Mouse (Mus musculus): Measurements from ENCODE around the gene Gm36210.
"Not testable (repeated sequence)": the region's sequence is repeated elsewhere in the genome, so short reads cannot be mapped to it uniquely, and the experiment has no call there.

Gm36210 gene

GRCm38 (mm10) chr7:4879036-4879435 is 27.3 kb downstream of the Gm36210 start:
- not testable (repeated sequence) for DNase-seq (ENCODE audit: low spot score in 2 of 2)

- DNase-seq (ENCODE audit: low spot score in 2 of 2), result no peak
Observed at GRCm38 (mm10) chr7:4878186-4878585, 28.1 kb downstream of the Gm36210 start.

- DNase-seq (ENCODE audit: low spot score in 2 of 2), result no peak
Observed at GRCm38 (mm10) chr7:4877226-4877625, 29.1 kb downstream of the Gm36210 start.

DNA sequence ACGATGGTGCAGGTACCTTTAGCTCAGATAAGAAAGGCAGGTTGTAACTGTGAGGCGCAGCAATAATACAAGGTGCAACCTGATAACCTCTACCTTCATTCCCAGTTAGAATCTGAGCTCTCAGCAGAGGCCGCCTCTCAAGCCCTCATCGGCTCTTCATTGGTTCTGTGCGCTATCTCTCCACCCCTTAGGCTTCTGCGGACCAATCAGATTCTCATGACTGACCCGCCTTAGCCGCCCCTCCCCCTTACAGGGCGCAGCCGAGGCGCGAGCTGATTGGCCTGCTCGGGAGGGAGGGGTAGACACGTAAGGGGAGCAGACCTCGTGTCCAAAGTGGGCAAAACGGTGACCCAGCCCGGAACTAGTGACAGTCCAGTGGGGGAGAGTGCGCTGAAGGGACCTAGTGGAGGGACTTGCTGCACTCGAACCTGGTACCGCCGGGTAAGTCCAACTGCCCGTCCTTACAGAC is 29.5 kb downstream of the Gm36210 start, which contains the start of gene Isoc2a:
TSS of gene Isoc2a (plus strand) at position 401 of the 469 bp plus-strand sequence.
- DNase-seq (ENCODE audit: low spot score in 2 of 2), result peak; percentile 67 to 91

- DNase-seq (ENCODE audit: low spot score in 2 of 2), result no peak
Observed at GRCm38 (mm10) chr7:4870133-4870532, 36.2 kb downstream of the Gm36210 start, which contains the start of gene Isoc2b. Isoc2b (minus strand) TSS chr7:4870258.

GRCm38 (mm10) chr7:4866631-4867180 is 39.6 kb downstream of the Gm36210 start:
- DNase-seq (ENCODE audit: low spot score in 2 of 2), result no peak

- DNase-seq (ENCODE audit: low spot score in 2 of 2), result peak; percentile 94 to 97
Observed at GRCm38 (mm10) chr7:4865579-4866493, 40.5 kb downstream of the Gm36210 start.

GRCm38 (mm10) chr7:4865090-4865489 is 41.2 kb downstream of the Gm36210 start:
- DNase-seq (ENCODE audit: low spot score in 2 of 2), result no peak

DNA sequence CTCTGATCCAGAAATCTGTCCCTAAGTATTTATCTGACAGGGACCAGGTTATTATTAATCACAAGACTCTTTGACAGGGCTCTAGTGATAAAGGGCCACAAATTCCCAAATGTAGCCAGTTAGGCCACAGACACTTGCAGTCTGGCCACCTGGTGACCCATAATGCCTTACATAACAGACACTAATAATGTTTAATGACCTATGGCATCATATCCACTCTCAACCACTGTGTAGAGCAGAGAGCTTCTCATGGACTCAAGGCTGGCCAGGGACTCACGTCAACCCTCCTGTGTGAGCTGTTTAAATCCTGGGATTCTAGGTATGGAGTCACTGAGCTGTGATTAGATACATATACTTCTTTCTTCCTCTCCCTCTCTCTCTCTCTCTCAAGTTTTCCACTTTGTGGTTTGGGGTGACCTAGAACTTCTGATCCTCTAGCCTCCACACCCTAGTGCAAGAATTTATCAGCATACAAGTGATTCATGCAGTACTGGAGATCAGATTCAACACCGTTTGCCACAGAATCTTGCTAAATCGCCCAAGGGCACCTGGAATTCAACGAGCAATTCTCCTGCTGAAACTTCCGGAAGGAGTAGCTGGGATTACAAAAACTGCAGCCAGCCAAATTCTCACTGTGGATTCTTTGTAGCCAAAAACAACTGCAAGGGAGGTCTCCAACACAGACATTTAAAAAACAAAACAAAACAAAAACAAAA is 42.0 kb downstream of the Gm36210 start:
- no peak for DNase-seq (ENCODE audit: low spot score in 2 of 2)

DNA sequence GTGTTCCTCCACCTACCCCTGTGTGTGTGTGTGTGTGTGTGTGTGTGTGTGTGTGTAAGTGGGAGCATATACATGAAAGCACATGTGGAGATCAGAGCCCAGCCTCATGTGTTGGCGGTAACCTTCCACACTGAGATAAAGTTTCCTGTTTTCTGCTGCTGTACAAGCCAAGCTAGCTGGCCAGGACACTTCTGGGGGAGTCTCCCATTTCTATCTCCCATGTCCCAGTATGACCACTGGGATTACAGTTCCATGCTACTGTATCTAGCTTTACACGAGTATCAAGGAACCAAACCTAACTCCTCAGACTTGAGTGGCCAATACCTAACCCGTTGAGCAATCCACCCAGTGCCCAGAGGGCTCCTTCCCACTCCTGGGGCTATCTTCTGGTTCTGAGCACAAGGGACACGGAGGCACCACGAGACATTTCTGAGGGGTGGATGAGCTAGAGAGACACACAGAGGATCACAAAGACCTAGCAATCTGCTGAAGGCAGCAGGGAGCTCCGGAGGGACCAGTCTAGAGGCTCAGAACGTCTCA is 42.7 kb downstream of the Gm36210 start:
- DNase-seq (ENCODE audit: low spot score in 2 of 2), result no peak

DNA sequence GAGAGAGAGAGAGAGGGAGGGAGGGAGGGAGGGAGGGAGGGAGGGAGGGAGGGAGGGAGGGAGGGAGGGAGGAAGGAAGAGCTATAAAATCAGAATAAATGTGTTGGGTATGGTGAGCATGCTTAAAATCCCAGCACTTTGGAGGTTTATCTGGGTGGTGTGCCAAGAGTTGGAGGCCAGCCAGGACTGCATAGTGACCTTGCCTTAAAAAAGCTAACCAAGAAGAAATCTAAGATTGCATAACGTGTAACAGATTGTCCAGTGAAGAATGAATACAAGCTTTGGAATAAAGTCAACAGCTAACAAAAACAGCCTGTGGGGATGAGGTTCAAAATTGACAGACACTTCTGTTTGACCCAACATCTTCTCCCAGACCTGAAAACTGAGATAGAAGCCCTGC is 43.3 kb downstream of the Gm36210 start:
- peak in 1 of 2 experiments; percentile 42 for DNase-seq (ENCODE audit: low spot score in 2 of 2)

DNA sequence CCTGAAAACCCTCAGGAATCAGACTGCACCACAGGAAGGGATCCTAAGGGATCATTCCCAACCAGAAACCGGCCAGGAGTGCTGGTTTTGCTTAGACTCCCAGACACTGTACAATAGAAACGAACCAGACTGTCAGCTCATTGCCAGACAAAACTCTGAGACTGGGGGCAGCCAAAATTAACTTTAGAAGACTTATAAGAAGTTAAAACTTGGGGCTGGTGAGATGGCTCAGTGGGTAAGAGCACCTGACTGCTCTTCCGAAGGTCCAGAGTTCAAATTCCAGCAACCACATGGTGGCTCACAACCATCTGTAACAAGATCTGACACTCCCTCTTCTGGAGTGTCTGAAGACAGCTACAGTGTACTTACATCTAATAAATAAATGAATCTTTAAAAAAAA is 45.4 kb downstream of the Gm36210 start:
- DNase-seq (ENCODE audit: low spot score in 2 of 2), result not testable (repeated sequence)

- no peak for DNase-seq (ENCODE audit: low spot score in 2 of 2)
Observed at GRCm38 (mm10) chr7:4859418-4859978, 46.8 kb downstream of the Gm36210 start.

DNA sequence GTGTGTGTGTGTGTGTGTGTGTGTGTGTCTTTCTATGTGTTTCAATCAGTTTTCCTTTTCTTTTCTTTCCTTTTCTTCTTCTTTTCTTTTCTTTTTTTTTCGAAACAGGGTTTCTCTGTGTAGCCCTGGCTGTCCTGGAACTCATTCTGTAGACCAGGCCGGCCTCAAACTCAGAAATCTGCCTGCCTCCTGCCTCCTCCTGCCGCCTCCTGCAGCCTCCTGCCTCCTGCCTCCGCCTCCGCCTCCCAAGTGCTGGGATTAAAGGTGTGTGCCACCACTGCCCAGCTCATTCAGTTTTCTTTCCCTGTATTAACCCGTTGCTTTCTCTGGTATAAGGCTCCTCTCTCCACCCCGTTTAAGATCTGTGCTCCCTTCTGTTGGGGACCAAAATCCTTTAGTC is 49.0 kb downstream of the Gm36210 start:
- no peak for DNase-seq (ENCODE audit: low spot score in 2 of 2)

GRCm38 (mm10) chr7:4856508-4856907 is 49.8 kb downstream of the Gm36210 start:
- no peak for DNase-seq (ENCODE audit: low spot score in 2 of 2)

DNA sequence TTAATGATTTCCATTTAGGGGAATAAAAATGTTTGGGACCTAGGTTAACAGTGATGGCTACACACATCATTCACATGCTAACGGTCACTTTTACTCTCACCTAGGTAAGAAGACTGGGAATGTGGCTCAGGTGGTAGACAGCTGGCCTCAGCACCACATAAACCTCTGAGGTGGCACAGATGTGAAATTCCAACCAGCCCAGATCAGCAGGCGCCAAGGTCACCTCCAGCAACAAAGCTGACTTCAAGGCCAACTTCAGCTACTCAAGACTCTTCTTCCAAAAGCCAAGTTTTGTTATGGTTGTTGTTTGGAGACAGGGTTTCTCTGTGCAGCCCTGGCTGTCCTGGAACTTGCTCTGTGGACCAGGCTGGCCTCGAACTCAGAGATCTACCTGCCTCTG is 52.7 kb downstream of the Gm36210 start:
- no peak for DNase-seq (ENCODE audit: low spot score in 2 of 2)

DNA sequence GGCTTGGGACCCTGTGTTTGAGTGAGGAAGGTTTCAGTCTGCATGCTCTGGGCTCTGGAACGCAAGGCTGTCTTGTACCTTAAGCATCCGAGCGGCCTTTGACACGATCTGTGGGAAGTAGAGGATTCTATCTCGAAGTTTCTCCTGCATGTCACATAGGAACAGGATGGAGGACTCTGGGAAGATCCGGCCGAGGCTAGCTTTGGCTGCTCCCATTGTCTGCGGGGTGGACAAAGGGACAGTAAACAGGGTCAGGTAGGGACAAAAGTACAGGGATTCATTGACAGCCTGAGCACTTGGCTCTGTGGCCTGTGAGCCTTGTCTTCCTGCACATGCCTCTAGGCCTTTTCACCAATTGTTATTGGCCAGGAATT is 55.0 kb downstream of the Gm36210 start:
- DNase-seq (ENCODE audit: low spot score in 2 of 2), result no peak

DNA sequence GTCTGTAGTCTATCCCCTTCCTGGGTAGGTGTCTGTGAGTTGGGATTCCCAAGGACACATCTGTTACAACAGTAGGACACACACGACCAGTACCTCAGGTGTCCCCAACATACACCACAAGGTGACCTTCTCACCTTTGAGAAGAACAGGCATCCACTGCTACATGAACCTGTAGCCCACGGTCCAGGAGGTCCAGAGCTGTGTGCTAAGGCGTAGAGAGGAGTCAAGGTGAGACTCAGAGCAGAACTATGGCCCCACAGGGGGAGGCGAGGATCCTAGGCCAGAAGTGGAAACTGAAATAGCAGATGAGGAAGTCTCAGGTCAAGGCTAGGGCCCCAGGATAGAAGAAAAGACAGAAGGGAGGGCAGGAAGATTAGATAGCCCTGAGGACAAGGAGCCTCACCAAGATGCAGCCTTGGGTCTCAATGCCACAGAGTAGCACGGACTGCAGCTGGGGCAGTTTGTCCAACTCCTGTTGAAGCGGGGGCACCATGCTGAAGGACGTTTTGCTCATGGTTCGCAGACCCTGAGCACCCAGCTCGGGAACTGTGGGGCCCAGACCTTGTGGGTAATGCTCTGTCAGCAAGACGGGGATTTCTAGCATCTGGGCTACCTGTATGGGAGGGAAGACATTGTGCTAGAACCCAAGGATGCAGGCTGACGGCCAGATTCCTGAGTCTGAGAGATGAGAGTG is 55.5 kb downstream of the Gm36210 start:
- no peak for DNase-seq (ENCODE audit: low spot score in 2 of 2)

GRCm38 (mm10) chr7:4849372-4849771 is 56.9 kb downstream of the Gm36210 start:
- DNase-seq (ENCODE audit: low spot score in 2 of 2), result no peak

All from urinary bladder, adult 18-20 months (tissue).